Mouse (Mus musculus) liver, embryonic 16.5 days (tissue): ENCODE data around the gene Pacs2. TPM values are rescaled to one million over a fixed set of nuclear protein-coding genes. Genes with fewer than 3 reads are reported as not detected.

Experiments used
- ATAC-seq: fragments of 200-750 bp; cut with Nextera tagmentation; 2 replicates; pipeline ENCODE4 v1.8.0; 2017; ENCODE audit warnings: low read depth, mild to moderate bottlenecking, moderate number of reproducible peaks, moderate library complexity
- H3K27ac ChIP-seq: fragments of 300-500 bp; sonication (generic); 2 replicates; pipeline ENCODE4 v1.5.1; 2014; ENCODE audit warnings: mild to moderate bottlenecking, low read length
- H3K27me3 ChIP-seq: fragments of 300-500 bp; sonication (generic); 2 replicates; pipeline ENCODE4 v1.6.1; 2014; ENCODE audit warnings: low read depth, low read length, mixed read lengths; ENCODE audit not compliant: control insufficient read depth, insufficient read depth
- H3K36me3 ChIP-seq: fragments of 300-500 bp; sonication (generic); 2 replicates; pipeline ENCODE4 v1.6.1; 2014; ENCODE audit warnings: mild to moderate bottlenecking; ENCODE audit not compliant: control insufficient read depth, insufficient read depth
- H3K4me1 ChIP-seq: fragments of 300-500 bp; sonication (generic); 2 replicates; pipeline ENCODE4 v1.6.1; 2014; ENCODE audit warnings: low read depth, low read length, mixed read lengths; ENCODE audit not compliant: control insufficient read depth
- H3K4me2 ChIP-seq: fragments of 300-500 bp; sonication (generic); 2 replicates; pipeline ENCODE4 v1.6.1; 2014; ENCODE audit warnings: low read depth, low read length, mixed read lengths
- H3K4me3 ChIP-seq: fragments of 300-500 bp; sonication (generic); 2 replicates; pipeline ENCODE4 v1.5.1; 2014; ENCODE audit warnings: low read depth, mild to moderate bottlenecking, low read length
- H3K9ac ChIP-seq: fragments of 300-500 bp; sonication (generic); 2 replicates; pipeline ENCODE4 v1.6.1; 2014; ENCODE audit warnings: low read depth, low read length
- H3K9me3 ChIP-seq: fragments of 300-500 bp; sonication (generic); replicated peaks from 2 replicates; pipeline ENCODE4 v1.6.1; 2016; ENCODE audit warnings: low read length; ENCODE audit not compliant: control insufficient read depth
- WGBS: fragments of 180-500 bp; shearing (Covaris S2); extraction: QIAGEN DNeasy Blood & Tissue Kit; methylation state at CpG from one replicate; pipeline ENCODE4 v1.1.7; 2014; ENCODE audit not compliant: insufficient replicate concordance; 5-methylcytosine and 5-hydroxymethylcytosine counted together
- polyA plus RNA-seq: library from polyadenylated mRNA; unstranded; fragments of >200 nt; fragmentation: Nextera tagmentation; extraction: Ambion mirVana; gene quantifications from 2 replicates; pipeline ENCODE4 v1.2.1, GENCODE M21; 2015

The Pacs2 gene
- polyA plus RNA-seq, 1 experiment from 2014 or later = 5.8 TPM

- Histone ChIP-seq H3K4me1 (peaks cover 37% of the 10 kb centered on the region), H3K4me2 (no peak overlapping the region), H3K9me3 (no peaks in the 10 kb centered on the region), H3K4me3 (no peak overlapping the region), H3K27ac (no peak overlapping the region), H3K9ac (no peak overlapping the region), H3K36me3 (no peaks in the 10 kb centered on the region; the same call in 1 of the 2 replicates), H3K27me3 (no peaks in the 10 kb centered on the region)
- no peak for ATAC-seq
- WGBS = 56% methylated on average over 9 of the region's 9 CpGs
Observed at GRCm38 (mm10) chr12:113017429-113017984, 3.2 kb downstream of the Pacs2 start.

GRCm38 (mm10) chr12:113018763-113019162 lies 4.5 kb downstream of the Pacs2 start:
- Histone ChIP-seq H3K36me3 (no peaks in the 10 kb centered on the region; the same call in 1 of the 2 replicates), H3K27ac (no peak overlapping the region), H3K4me3 (no peak overlapping the region), H3K27me3 (no peaks in the 10 kb centered on the region), H3K9ac (no peak overlapping the region), H3K4me1 (peaks cover 28% of the 10 kb centered on the region), H3K4me2 (no peak overlapping the region), H3K9me3 (no peaks in the 10 kb centered on the region)
- no peak for ATAC-seq
- 64% methylated on average over 4 of the region's 4 CpGs for WGBS

GRCm38 (mm10) chr12:113021488-113021887 lies 7.2 kb downstream of the Pacs2 start:
- Histone ChIP-seq H3K4me3 (no peak overlapping the region), H3K36me3 (no peaks in the 10 kb centered on the region; the same call in 1 of the 2 replicates)
- no peak for ATAC-seq

GRCm38 (mm10) chr12:113023082-113023481 lies 8.8 kb downstream of the Pacs2 start:
- Histone ChIP-seq H3K27ac (no peak overlapping the region), H3K4me2 (no peak overlapping the region), H3K36me3 (no peaks in the 10 kb centered on the region; the same call in 1 of the 2 replicates), H3K9ac (no peak overlapping the region), H3K27me3 (no peaks in the 10 kb centered on the region), H3K9me3 (no peaks in the 10 kb centered on the region), H3K4me3 (no peak overlapping the region), H3K4me1 (peaks cover 1% of the 10 kb centered on the region)
- 51% methylated on average over 4 of the region's 4 CpGs for WGBS
- no peak for ATAC-seq

More at GRCm38 (mm10) chr12:113021488-113021887, 7.2 kb downstream of the Pacs2 start:
- H3K4me1 ChIP-seq = peaks cover 15% of the 10 kb centered on the region
- no peak overlapping the region for H3K9ac ChIP-seq
- no peaks in the 10 kb centered on the region for H3K9me3 ChIP-seq
- no peak overlapping the region for H3K27ac ChIP-seq
- no peak overlapping the region for H3K4me2 ChIP-seq
- no peaks in the 10 kb centered on the region for H3K27me3 ChIP-seq

- Histone ChIP-seq H3K4me2 (no peak overlapping the region), H3K27me3 (no peaks in the 10 kb centered on the region)
- 91% methylated on average over 1 of the region's 1 CpGs for WGBS
Observed at GRCm38 (mm10) chr12:113026557-113026956, 12.2 kb downstream of the Pacs2 start.

GRCm38 (mm10) chr12:113027495-113027894 lies 13.2 kb downstream of the Pacs2 start:
- H3K27me3 ChIP-seq = no peaks in the 10 kb centered on the region
- no peak overlapping the region for H3K9ac ChIP-seq
- 86% methylated on average over 2 of the region's 2 CpGs for WGBS
- no peaks in the 10 kb centered on the region for H3K36me3 ChIP-seq
- H3K4me2 ChIP-seq = no peak overlapping the region
- no peak overlapping the region for H3K4me3 ChIP-seq
- H3K9me3 ChIP-seq = no peaks in the 10 kb centered on the region
- no peak overlapping the region for H3K27ac ChIP-seq
- peaks cover 28% of the 10 kb centered on the region for H3K4me1 ChIP-seq
- no peak for ATAC-seq

More at GRCm38 (mm10) chr12:113026557-113026956, 12.2 kb downstream of the Pacs2 start:
- Histone ChIP-seq H3K27ac (no peak overlapping the region), H3K36me3 (no peaks in the 10 kb centered on the region), H3K9me3 (no peaks in the 10 kb centered on the region), H3K4me1 (peaks cover 19% of the 10 kb centered on the region), H3K9ac (no peak overlapping the region), H3K4me3 (no peak overlapping the region)
- ATAC-seq = no peak

- 66% methylated on average over 5 of the region's 5 CpGs for WGBS
- Histone ChIP-seq H3K4me2 (no peak overlapping the region), H3K9me3 (no peaks in the 10 kb centered on the region), H3K9ac (no peak overlapping the region), H3K4me1 (peaks cover 29% of the 10 kb centered on the region), H3K4me3 (no peak overlapping the region), H3K27ac (no peak overlapping the region), H3K36me3 (no peaks in the 10 kb centered on the region), H3K27me3 (no peaks in the 10 kb centered on the region)
- no peak for ATAC-seq
Observed at GRCm38 (mm10) chr12:113028067-113028466, 13.8 kb downstream of the Pacs2 start.

GRCm38 (mm10) chr12:113028898-113029297 lies 14.6 kb downstream of the Pacs2 start:
- peaks cover 29% of the 10 kb centered on the region for H3K4me1 ChIP-seq
- ATAC-seq = no peak
- WGBS = 74% methylated on average over 9 of the region's 9 CpGs

GRCm38 (mm10) chr12:113030046-113030445 lies 15.7 kb downstream of the Pacs2 start:
- Histone ChIP-seq H3K36me3 (no peaks in the 10 kb centered on the region), H3K27ac (peak overlapping the region; percentile 91), H3K4me3 (no peak overlapping the region), H3K9me3 (no peaks in the 10 kb centered on the region), H3K9ac (0 out of 2 replicates have a peak overlapping the region, but pooled peaks have one; percentile 24), H3K4me1 (peaks cover 36% of the 10 kb centered on the region), H3K4me2 (no peak overlapping the region), H3K27me3 (no peaks in the 10 kb centered on the region)
- WGBS = 46% methylated on average over 4 of the region's 4 CpGs
- ATAC-seq = no peak

More at GRCm38 (mm10) chr12:113028898-113029297, 14.6 kb downstream of the Pacs2 start:
- H3K9ac ChIP-seq = no peak overlapping the region
- H3K27ac ChIP-seq = no peak overlapping the region
- no peak overlapping the region for H3K4me2 ChIP-seq
- no peaks in the 10 kb centered on the region for H3K36me3 ChIP-seq
- no peaks in the 10 kb centered on the region for H3K27me3 ChIP-seq
- no peaks in the 10 kb centered on the region for H3K9me3 ChIP-seq
- no peak overlapping the region for H3K4me3 ChIP-seq
